8 mouse cellular contexts compared by ENCODE assay signal in genomic region chr3:22090431-22091265, GRCm38 (mm10). TPM values are rescaled to one million over a fixed set of nuclear protein-coding genes. Genes with fewer than 3 reads are reported as not detected.
DNase-seq lines count a peak whose midpoint lies in the region; ATAC-seq and TF ChIP-seq lines count a peak whose summit lies in the region.

No protein-coding gene starts in this region.

- H3K4me1 ChIP-seq in heart, embryonic 16.5 days (ENCODE audit: control insufficient read depth, insufficient read depth, low read length) = peaks cover 31% of the 10 kb centered on the region
- H3K4me1 ChIP-seq in liver, embryonic 14.5 days (replicated peaks; ENCODE audit: control insufficient read depth in 2 of 2, insufficient read depth in 2 of 2, low read length in 1 of 2) = peaks cover 3 to 21% of the 10 kb centered on the region in 2 experiments; a peak in 3 of 4 replicates

- no peak overlapping the region for H3K9ac ChIP-seq in heart, embryonic 16.5 days (ENCODE audit: low read length)
- H3K9ac ChIP-seq in liver, embryonic 14.5 days (replicated peaks) = no peak overlapping the region

- TF ChIP-seq CTCF in liver, embryonic 14.5 days (IDR thresholded peaks at IDR 0.05; ENCODE audit: low read depth) = no peak

- peak; percentile 28 for DNase-seq in adrenal gland, postnatal 10 days
- no peak for DNase-seq in adrenal gland, adult 8-10 months
- DNase-seq in 416B (ENCODE audit: low read depth) = peak; percentile 83
- DNase-seq in liver, embryonic 14.5 days (ENCODE audit: low read depth in 3 of 3, low spot score in 3 of 3) = no peak
- DNase-seq in spleen, postnatal 36 days (ENCODE audit: low spot score in 2 of 2) = no peak
- no peak for DNase-seq in thymus, postnatal 10 days (ENCODE audit: low spot score in 2 of 2)

- H3K36me3 ChIP-seq in heart, embryonic 16.5 days (ENCODE audit: control insufficient read depth, insufficient read depth) = no peaks in the 10 kb centered on the region
- H3K36me3 ChIP-seq in liver, embryonic 14.5 days (replicated peaks; ENCODE audit: control insufficient read depth, insufficient read depth, low read depth) = no peaks in the 10 kb centered on the region

- H3K4me3 ChIP-seq in heart, embryonic 16.5 days (ENCODE audit: low read length) = no peak overlapping the region
- H3K4me3 ChIP-seq in liver, embryonic 14.5 days (ENCODE audit: insufficient read depth in 1 of 2, low read depth in 2 of 2, low read length in 2 of 2) = no peak overlapping the region

- WGBS in heart, embryonic 16.5 days = 51% methylated on average over 8 of the region's 8 CpGs
- WGBS in liver, embryonic 14.5 days (ENCODE audit: insufficient replicate concordance) = 59% methylated on average over 8 of the region's 8 CpGs

- no peaks in the 10 kb centered on the region for H3K27me3 ChIP-seq in heart, embryonic 16.5 days (ENCODE audit: control insufficient read depth, insufficient read depth, low read length)
- H3K27me3 ChIP-seq in liver, embryonic 14.5 days (ENCODE audit: control insufficient read depth, insufficient read depth, low read length) = no peaks in the 10 kb centered on the region

- peak; percentile 53; the same call in 1 of the 2 replicates for ATAC-seq in heart, embryonic 16.5 days (replicated peaks; ENCODE audit: extremely low read depth, insufficient read depth, low FRiP score)
- peak; percentile 9; the same call in 1 of the 2 replicates for ATAC-seq in liver, embryonic 14.5 days (ENCODE audit: insufficient read depth)
- ATAC-seq in activated CD4-positive, CD25-positive, alpha-beta regulatory T cell, adult 4 months = no peak

- 0 out of 2 replicates have a peak overlapping the region, but pooled peaks have one; percentile 19 for H3K27ac ChIP-seq in heart, embryonic 16.5 days (ENCODE audit: low read length)
- no peak overlapping the region for H3K27ac ChIP-seq in liver, embryonic 14.5 days

- no peak overlapping the region for H3K4me2 ChIP-seq in heart, embryonic 16.5 days (ENCODE audit: low read depth, low read length)
- H3K4me2 ChIP-seq in liver, embryonic 14.5 days (ENCODE audit: low read depth) = no peak overlapping the region; the same call in none of the 2 replicates

- H3K9me3 ChIP-seq in heart, embryonic 16.5 days (replicated peaks; ENCODE audit: control insufficient read depth, low read length) = no peaks in the 10 kb centered on the region
- no peaks in the 10 kb centered on the region for H3K9me3 ChIP-seq in liver, embryonic 14.5 days (ENCODE audit: control insufficient read depth, low read length)

- no peak for TF ChIP-seq EP300 in liver, embryonic 14.5 days (IDR thresholded peaks at IDR 0.05; ENCODE audit: low read depth)

RNA-seq across cellular contexts. Expression of gene Tbl1xr1, which starts 14.2 kb away (rescaled TPM):
- total RNA-seq in adrenal gland, postnatal 10 days (2021) = 10 to 100 TPM; 71.2 to 86.6 TPM
- total RNA-seq in adrenal gland, adult 8-10 months (2022) = 10 to 100 TPM; 75.9 to 90.5 (median 82.2) TPM
- polyA plus RNA-seq in heart, embryonic 16.5 days (2015; fragmentation: Nextera tagmentation; extraction: Ambion mirVana) = 12.9 and 14.7 TPM in 2 replicates
- 2.7 and 6.5 TPM in 2 replicates for polyA plus RNA-seq in liver, embryonic 14.5 days (2012; rRNA removed)
- 3.8 and 6.7 TPM in 2 replicates for polyA plus RNA-seq in liver, embryonic 14.5 days (2014; fragmentation: Nextera tagmentation; extraction: Ambion mirVana)
- polyA plus RNA-seq in activated CD4-positive, CD25-positive, alpha-beta regulatory T cell, adult 4 months (2017; shearing (Covaris generic)) = 10 to 100 TPM; 21.4 to 26.6 TPM

Comparison
In these comparisons a context has a peak if more than half of its experiments do, and no peak if none do; other contexts are left out.
1. DNase-seq: peak in adrenal gland, postnatal 10 days (single experiment) and 416B (single experiment); none in adrenal gland, adult 8-10 months (single experiment), liver, embryonic 14.5 days (0 of 3), spleen, postnatal 36 days (0 of 2) and thymus, postnatal 10 days (0 of 2).